Mouse (Mus musculus) gastrocnemius, postnatal 10 days (tissue): ENCODE results near the gene Pla2g3. TPM values are rescaled to one million over a fixed set of nuclear protein-coding genes. Genes with fewer than 3 reads are reported as not detected.

Experiments
- DNase-seq: peaks from one replicate; pipeline ENCODE4 v3.0.0; 2021; ENCODE audit warnings: mixed read lengths
- total RNA-seq, 2 experiments: library from RNA; stranded (reverse); gene quantifications; 2 replicates each; pipeline ENCODE4 v1.2.3; 2021

The Pla2g3 gene
- total RNA-seq, 2 experiments from 2014 or later = 0.09 TPM; not detected in 1

- no peak for DNase-seq
Measured at GRCm38 (mm10) chr11:3494857-3495256, 6.8 kb downstream of the Pla2g3 start.

DNA sequence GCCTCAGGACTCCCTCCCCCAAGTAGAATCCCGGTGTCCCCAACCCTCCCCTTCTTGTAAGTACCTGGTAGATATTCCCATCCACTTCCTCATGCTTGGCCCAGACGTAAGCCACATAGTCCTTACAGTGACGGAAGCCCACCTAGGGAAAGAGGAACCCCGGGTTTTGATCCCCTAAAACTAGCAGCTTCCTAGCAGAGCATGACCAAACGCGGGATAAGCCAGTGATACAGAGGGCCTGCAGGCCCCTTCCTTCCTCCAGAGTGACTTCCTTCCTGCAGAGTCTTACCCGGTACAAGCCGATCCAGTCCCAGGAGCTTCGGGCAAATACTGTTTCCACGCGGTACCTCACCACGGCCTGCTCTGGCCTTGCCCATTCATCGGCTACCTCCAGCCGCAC lies 7.4 kb downstream of the Pla2g3 start:
- no peak for DNase-seq

- no peak for DNase-seq
Measured at GRCm38 (mm10) chr11:3496756-3497155, 8.7 kb downstream of the Pla2g3 start.

DNA sequence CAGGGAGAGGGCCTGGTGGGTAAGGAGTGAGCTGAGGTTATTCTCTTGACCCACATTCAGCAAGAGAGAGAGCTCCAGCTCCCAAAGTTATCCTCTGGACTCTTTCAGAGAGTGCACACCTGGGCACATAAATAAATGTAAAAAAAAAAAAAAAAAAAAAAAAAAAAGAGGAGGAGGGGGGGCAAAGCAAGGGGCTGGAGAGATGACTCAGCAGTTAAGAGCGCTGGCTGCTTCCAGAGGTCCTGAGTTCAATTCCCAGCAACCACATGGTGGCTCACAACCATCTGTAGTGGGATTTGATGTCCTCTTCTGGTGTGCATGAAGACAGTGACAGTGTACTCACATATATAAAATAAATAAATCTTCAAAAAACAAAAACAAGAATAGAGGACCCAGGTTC lies 9.2 kb downstream of the Pla2g3 start:
- no peak for DNase-seq

DNA sequence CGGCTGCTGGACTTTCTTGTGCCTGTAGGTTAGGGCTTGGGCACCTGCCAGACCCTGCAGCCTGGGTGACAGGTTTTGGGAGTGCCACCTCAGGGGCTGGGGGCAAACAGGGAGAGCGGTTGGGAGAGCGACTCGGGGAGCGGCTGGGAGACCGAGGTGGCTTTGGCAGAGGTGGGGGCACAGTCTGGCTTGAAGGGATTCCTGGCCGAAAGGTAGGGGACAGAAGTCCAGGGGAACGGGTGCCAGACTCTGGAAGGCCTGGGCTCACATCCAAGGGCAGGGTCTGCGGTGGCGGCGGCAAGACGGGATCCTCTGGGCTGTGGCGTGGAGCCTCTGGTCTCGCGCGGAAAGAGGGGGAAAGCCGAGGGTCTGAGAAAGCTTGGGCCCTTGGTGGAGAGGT lies 14.0 kb downstream of the Pla2g3 start:
- no peak for DNase-seq

DNA sequence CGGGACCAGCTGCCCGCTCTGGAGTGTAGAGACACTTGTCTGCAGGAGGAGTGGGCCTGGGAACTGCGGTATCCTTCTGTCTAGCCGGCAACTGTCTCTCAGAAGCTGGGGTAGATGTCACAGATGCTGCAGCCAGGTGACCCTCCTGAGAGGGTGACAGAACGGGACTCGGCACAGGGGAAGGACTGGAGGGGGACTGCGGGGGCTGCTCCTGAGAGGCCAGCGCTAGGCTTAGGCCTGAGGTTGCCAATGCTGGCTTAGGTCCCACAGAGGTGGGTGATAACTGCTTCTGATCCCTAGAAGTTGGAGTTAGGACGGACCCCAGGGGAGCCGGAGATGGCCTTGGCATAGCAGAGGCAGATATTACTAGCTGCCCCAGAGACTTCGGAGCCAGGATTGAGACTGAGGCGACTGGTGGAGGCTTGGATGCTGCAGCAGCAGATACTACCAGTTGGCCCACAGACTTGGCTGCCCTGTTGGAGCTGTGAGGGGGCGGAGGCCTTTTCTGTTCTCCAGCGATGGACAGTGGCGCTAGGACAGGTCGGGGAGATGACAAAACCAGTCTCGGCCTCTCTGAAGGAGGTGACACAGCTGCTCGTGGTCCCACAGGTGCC lies 14.5 kb downstream of the Pla2g3 start:
- DNase-seq = no peak

DNA sequence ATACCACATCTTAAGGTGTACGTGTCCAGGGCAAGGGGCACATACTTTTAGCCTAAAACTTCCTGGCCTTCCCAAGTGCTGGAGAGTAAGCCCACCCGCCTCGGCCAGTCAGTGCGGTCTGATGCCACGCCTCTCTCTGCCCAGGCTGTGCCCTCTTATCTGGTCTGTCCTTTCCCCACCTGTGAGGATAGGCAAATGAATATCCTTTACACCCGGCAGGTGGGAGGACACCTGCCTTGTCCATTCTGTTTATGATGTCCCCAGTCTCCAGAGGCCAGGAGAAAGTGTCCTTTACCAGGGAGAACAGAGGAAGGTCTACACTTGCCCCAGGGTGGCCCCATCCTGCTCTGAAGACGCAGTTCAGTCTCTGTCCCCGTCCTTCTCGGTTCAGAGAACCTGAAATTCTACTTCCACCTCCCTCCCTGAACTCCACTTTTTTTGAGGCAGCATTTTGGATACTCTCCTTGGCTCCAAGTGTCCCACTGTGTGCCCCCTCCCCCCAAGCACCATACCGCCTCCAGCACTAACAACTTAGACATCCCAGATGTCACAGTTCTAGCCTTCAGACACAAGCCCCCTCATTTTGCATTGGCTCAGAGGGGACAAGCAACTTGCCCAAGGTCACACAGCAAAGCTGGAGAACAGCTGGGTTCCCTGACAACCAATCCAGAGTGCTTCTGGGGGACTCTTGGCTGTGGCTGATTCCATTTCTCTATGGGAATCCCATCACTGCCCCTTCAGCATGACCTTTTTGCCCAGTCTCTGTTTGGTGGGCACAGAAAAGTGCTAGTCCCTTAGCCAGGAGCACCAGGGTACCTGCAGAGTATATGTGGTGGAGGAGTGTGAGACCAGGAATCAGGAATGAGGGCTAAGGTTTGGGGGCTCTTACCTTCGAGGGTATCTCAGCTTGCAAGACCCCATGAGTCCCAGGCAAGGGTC lies 15.9 kb downstream of the Pla2g3 start:
- no peak for DNase-seq

DNA sequence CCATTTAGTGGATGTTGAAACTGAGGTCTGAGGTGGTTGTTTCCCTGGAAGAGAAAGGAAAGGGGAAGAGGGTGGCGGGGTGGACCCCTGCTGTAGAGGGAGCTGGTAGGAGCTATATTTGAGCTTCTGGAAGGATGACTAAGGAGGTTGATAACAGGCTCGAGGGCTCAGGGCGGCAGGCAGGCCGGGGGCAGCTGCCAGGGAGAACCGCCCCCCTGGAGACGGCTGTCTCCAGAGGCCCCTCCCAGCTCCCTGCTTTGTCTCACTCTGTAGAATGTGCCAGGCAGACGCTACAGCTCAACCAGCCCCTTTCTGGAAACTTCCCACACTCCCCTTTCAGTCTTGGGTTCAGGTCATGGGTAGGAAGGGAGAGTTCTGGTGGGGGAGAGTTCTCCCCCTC lies 20.1 kb downstream of the Pla2g3 start:
- no peak for DNase-seq

GRCm38 (mm10) chr11:3509181-3510085 lies 21.3 kb downstream of the Pla2g3 start:
- no peak for DNase-seq

GRCm38 (mm10) chr11:3510321-3510720 lies 22.2 kb downstream of the Pla2g3 start:
- no peak for DNase-seq

- DNase-seq = no peak
Measured at GRCm38 (mm10) chr11:3513291-3513690, 25.2 kb downstream of the Pla2g3 start.

DNA sequence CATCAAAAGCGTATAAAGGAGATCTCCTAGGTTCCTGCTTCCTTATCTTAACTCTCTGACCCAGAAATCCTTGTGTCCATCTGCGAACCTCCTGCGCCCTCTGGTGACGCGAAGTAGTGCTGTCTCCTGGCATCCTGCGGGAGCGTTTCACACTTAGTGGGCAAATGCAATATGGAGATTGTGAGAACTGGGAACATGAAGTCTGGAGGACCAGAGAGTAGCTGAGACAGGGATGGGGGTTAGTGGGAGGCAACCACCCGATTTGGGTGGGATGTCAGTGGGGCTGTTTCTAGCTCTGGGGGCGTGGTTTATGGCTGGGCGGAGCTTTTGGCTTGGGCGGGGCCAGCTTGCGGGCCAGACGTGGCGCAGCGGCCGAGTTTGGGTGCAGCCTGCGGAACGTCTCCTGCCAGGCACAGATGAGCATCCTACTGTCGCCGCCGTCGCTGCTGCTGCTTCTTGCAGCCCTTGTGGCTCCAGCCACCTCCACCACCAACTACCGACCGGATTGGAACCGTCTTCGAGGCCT lies 26.5 kb downstream of the Pla2g3 start, which contains the start of gene Selenom:
Selenom (plus strand) TSS at position 156 of the 526 bp plus-strand sequence.
- peak; percentile 93 for DNase-seq

- DNase-seq = no peak
Measured at GRCm38 (mm10) chr11:3515216-3515615, 27.1 kb downstream of the Pla2g3 start.

DNA sequence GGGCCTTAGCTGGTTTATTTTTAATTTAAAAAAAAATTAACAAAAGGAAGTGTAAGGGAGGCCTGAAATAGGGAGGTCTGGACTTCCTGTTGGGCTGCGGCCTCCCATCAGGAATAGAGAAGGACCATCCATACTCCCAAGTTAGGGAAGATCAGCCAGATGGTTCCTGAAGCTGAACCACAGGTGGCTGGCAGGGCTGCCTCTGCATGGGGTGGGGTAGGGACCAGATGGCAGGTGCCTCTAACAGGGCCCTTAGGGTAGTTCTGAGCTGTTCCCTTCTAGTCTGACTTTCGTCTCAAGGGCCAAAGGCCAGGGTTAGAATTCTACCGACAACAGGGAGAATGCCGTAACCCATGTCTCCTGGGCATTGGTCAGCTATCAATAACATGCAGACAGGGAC lies 27.6 kb downstream of the Pla2g3 start:
- DNase-seq = no peak

- DNase-seq = no peak
Measured at GRCm38 (mm10) chr11:3516121-3516520, 28.0 kb downstream of the Pla2g3 start.

DNA sequence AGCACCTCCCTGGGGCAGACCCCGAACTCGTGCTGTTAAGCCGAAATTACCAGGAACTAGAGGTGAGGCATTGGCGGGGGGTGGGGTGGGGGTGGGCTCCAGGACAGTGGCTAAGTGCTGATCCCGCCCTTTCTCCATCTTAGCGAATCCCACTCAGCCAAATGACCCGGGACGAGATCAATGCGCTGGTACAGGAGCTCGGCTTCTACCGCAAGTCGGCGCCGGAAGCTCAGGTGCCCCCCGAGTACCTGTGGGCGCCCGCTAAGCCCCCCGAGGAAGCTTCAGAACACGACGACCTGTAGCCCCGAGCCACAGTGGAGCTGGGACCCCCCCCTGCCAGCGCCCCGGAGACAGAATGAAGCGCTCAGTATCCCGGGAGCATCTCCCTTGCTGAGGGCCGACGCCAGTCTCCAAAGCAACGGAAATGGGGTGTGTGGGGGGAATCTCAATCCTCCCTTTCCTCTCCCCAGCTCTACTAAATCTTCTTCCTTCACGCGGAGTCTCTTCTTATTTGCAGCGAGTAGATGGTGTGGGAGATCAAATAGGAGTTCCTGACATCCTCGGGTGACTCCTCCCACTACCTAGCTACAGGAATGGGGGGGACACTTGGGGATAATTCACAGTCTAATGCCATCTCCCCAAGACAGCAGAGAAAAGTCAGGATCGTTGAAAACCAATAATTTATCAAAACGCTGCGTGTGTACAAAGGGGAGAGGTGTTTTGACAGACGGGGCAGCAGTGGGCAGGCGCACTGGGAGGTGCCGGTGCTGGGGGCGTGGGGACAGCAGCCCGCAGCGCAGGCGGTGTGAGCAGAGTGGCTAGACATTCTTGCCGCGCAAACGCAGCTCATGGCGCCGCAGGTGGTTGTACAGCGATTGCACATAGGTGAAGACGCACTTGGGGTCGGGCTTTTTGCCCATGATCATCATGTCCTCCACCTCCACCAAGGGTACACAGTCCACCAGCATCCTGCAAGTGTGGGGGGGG lies 29.1 kb downstream of the Pla2g3 start:
- peak; percentile 61 for DNase-seq

DNA sequence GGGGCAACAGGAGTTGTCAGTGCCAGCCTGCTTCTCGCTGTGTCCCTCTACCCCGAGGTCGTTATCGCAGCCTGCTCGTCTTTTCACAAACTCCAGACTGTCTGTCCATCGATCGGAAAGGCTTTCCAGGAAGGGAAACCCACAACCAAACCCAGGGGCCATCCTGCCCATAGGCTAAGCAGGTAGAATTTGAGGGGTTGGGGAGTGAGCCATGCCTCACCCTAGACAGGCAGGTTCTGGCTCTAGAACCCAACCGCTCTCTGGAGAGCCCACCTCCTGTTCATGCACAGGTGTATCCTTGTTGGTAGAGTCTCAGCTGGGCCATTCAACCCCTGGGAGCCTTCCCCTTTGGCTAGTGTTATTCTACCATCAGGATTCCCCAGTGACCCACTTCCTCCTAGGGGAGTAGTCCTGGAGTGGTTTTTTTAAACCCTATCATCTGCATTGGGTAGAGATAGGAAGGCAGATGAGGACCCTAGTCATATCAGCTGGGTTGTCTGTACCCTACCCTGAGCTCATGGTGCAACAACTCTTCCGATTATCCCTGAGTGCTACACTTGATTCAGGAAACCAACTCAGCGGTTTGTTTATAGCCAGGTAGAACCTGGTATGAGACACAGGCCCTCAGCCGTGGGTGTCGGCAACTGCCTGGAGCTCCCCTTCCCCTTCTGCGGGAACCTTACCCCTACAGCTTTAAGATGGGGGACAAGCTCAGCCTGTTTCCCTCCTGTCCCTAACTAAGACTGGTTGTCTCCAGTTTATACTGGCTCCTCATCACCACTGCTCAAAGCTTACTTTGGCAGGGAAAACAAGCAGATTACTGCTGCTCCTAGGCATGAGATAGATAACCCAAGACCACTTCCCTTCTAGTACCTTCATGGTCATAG lies 30.0 kb downstream of the Pla2g3 start:
- no peak for DNase-seq

GRCm38 (mm10) chr11:3519051-3519726 lies 31.1 kb downstream of the Pla2g3 start:
- DNase-seq = no peak

- DNase-seq = no peak
Measured at GRCm38 (mm10) chr11:3519756-3520398, 31.8 kb downstream of the Pla2g3 start.
